10 mouse cellular contexts compared by ENCODE assay signal in genomic region chr14:100213066-100213465, GRCm38 (mm10).
A peak's percentile ranks its signal among the peaks of the same experiment; 100 is the strongest.
DNase-seq lines count a peak whose midpoint lies in the region; ATAC-seq and TF ChIP-seq lines count a peak whose summit lies in the region.
"Had no signal": no experiment of that assay in that cellular context is flagged by ENCODE, and none has a peak within 500 bp of the region (broad histone marks: within the 10 kb centered on the region; RNA-seq: fewer than 3 reads in every experiment).

No protein-coding gene starts in this region.

- H3K4me1 ChIP-seq in intestine, embryonic 14.5 days (replicated peaks; ENCODE audit: control insufficient read depth, insufficient read depth, low read length), result no peaks in the 10 kb centered on the region
- no peaks in the 10 kb centered on the region for H3K4me1 ChIP-seq in intestine, postnatal 0 days (replicated peaks; ENCODE audit: control insufficient read depth, insufficient read depth, low read length)
- peaks cover 8% of the 10 kb centered on the region for H3K4me1 ChIP-seq in lung, adult 2 months (ENCODE audit: control insufficient read depth, insufficient read depth, low read length)

- H3K9me3 ChIP-seq in intestine, embryonic 14.5 days (ENCODE audit: control insufficient read depth, low read length), result no peaks in the 10 kb centered on the region
- no peaks in the 10 kb centered on the region for H3K9me3 ChIP-seq in intestine, postnatal 0 days (ENCODE audit: control insufficient read depth)

- no peak for TF ChIP-seq CTCF in intestine, postnatal 0 days (IDR thresholded peaks at IDR 0.05; ENCODE audit: low read depth)
- no peak for TF ChIP-seq CTCF in lung, adult 2 months (IDR thresholded peaks at IDR 0.05; ENCODE audit: insufficient read depth, low read length)

- 75% methylated on average over 7 of the region's 7 CpGs for WGBS in intestine, embryonic 14.5 days
- WGBS in intestine, postnatal 0 days, result 63% methylated on average over 7 of the region's 7 CpGs
- 44% methylated on average over 7 of the region's 7 CpGs for WGBS in lung, adult 2 months

- intact Hi-C loops in heart, postnatal 25 days (cut with DNase I), result loop anchor here (5.0 kb wide), 1 partner anchor 69 kb away; the partner anchor contains the start of gene Klf12

- H3K36me3 ChIP-seq in intestine, embryonic 14.5 days (ENCODE audit: control insufficient read depth, insufficient read depth, low read length), result no peaks in the 10 kb centered on the region
- H3K36me3 ChIP-seq in intestine, postnatal 0 days (ENCODE audit: control insufficient read depth, insufficient read depth), result no peaks in the 10 kb centered on the region
- H3K36me3 ChIP-seq: G1E had no signal

- H3K4me2 ChIP-seq in intestine, embryonic 14.5 days (ENCODE audit: low read length), result no peak overlapping the region
- H3K4me2 ChIP-seq in intestine, postnatal 0 days (replicated peaks; ENCODE audit: low read depth), result no peak overlapping the region

- H3K4me3 ChIP-seq in intestine, embryonic 14.5 days (ENCODE audit: low read depth, low read length), result no peak overlapping the region
- H3K4me3 ChIP-seq in intestine, postnatal 0 days (ENCODE audit: low read depth, low read length), result no peak overlapping the region
- H3K4me3 ChIP-seq in lung, adult 2 months (replicated peaks; ENCODE audit: extremely low read depth, low read depth, low read length), result peak overlapping the region; percentile 31

- H3K27ac ChIP-seq in intestine, embryonic 14.5 days (ENCODE audit: low read depth), result no peak overlapping the region
- no peak overlapping the region for H3K27ac ChIP-seq in intestine, postnatal 0 days (ENCODE audit: low read depth, low read length)
- H3K27ac ChIP-seq: liver, embryonic 14.5 days had no signal

- H3K27me3 ChIP-seq in intestine, embryonic 14.5 days (replicated peaks; ENCODE audit: control insufficient read depth, insufficient read depth, low read length), result no peaks in the 10 kb centered on the region
- no peaks in the 10 kb centered on the region for H3K27me3 ChIP-seq in intestine, postnatal 0 days (replicated peaks; ENCODE audit: control insufficient read depth, insufficient read depth, low read length)

- TF ChIP-seq POLR2A in lung, adult 2 months (IDR thresholded peaks at IDR 0.05; ENCODE audit: borderline replicate concordance, extremely low read depth, low read depth, low read length), result peak; percentile 27; the same call in 1 of the 2 replicates

- ATAC-seq in intestine, embryonic 14.5 days (replicated peaks; ENCODE audit: low FRiP score, low TSS enrichment, low read depth), result no peak
- no peak for ATAC-seq in intestine, postnatal 0 days
- ATAC-seq in monocyte, adult 5-6 weeks (replicated peaks; ENCODE audit: insufficient number of reproducible peaks, low FRiP score, low TSS enrichment, poor library complexity, severe bottlenecking), result no peak
- no peak for ATAC-seq in erythroid progenitor cell, adult 5-6 weeks (replicated peaks; ENCODE audit: low FRiP score, poor library complexity, severe bottlenecking)

- H3K9ac ChIP-seq in intestine, embryonic 14.5 days (ENCODE audit: low read length), result no peak overlapping the region
- H3K9ac ChIP-seq in intestine, postnatal 0 days (ENCODE audit: low read depth, low read length), result no peak overlapping the region
- H3K9ac ChIP-seq: liver, embryonic 14.5 days had no signal

- DNase-seq in intestine, embryonic 14.5 days (ENCODE audit: low spot score), result peak; percentile 34
- DNase-seq in ZHBTc4 (ENCODE audit: low read depth, low spot score), result peak; percentile 79
- peak; percentile 20 for DNase-seq in heart, postnatal 25 days (ENCODE audit: low spot score)
- DNase-seq in lung, adult 2 months, result no peak
- DNase-seq in embryo, embryonic 9.5 days (ENCODE audit: extremely low spot score), result no peak

Comparison
In these comparisons a context has a peak if more than half of its experiments do, and no peak if none do; other contexts are left out.
1. DNase-seq: peak in intestine, embryonic 14.5 days (single experiment), ZHBTc4 (single experiment) and heart, postnatal 25 days (single experiment); none in lung, adult 2 months (single experiment) and embryo, embryonic 9.5 days (single experiment).